Mouse (Mus musculus) C2C12 (cell line): ENCODE results near the gene Hspa12a.

Source experiments
- CTCF ChIP-seq: IDR thresholded peaks from one replicate; pipeline ENCODE4 v1.5.1; 2011; ENCODE audit not compliant: control insufficient read depth, insufficient read depth, insufficient read length
- MAX ChIP-seq: IDR thresholded peaks from one replicate; pipeline ENCODE4 v1.6.1; 2011; ENCODE audit warnings: mild to moderate bottlenecking, control low read depth
- MYOD1 ChIP-seq: IDR thresholded peaks from one replicate; pipeline ENCODE4 v1.6.1; 2011; ENCODE audit warnings: low read depth; ENCODE audit not compliant: control insufficient read depth, insufficient read length
- USF1 ChIP-seq: IDR thresholded peaks from one replicate; pipeline ENCODE4 v1.6.1; 2011; ENCODE audit warnings: low read depth, mild to moderate bottlenecking, control low read depth, moderate library complexity

- TF ChIP-seq CTCF (no peak), MAX (no peak), USF1 (no peak), MYOD1 (no peak)
Measured at GRCm38 (mm10) chr19:58781566-58781965, 161.9 kb downstream of the Hspa12a start.
